Mouse (Mus musculus) lung, adult 2 months (tissue): ENCODE measurements around the gene Ptprg.

ENCODE experiments used
- CTCF ChIP-seq: fragments of 200-500 bp; IDR thresholded peaks from 2 replicates; pipeline ENCODE4 v1.5.1; 2011; ENCODE audit warnings: mild to moderate bottlenecking, low read length, control low read depth; ENCODE audit not compliant: insufficient read depth
- POLR2A ChIP-seq: fragments of 200-500 bp; IDR thresholded peaks from 2 replicates; pipeline ENCODE4 v1.6.1; 2011; ENCODE audit warnings: low read depth, mild to moderate bottlenecking, control low read depth, low read length, borderline replicate concordance; ENCODE audit errors: extremely low read depth

- no peak for TF ChIP-seq POLR2A
- TF ChIP-seq CTCF = no peak
Observed at GRCm38 (mm10) chr14:11963791-11964190, 410.5 kb downstream of the Ptprg start.
